Mouse (Mus musculus) myocyte (in vitro differentiated cells): ENCODE data around the gene Fcho1.

ENCODE experiments used
- CEBPB ChIP-seq: IDR thresholded peaks from 2 replicates; pipeline ENCODE4 v1.6.1; 2011; ENCODE audit warnings: mild to moderate bottlenecking, moderate library complexity; ENCODE audit not compliant: poor library complexity, insufficient read depth, severe bottlenecking
- E2F4 ChIP-seq: IDR thresholded peaks from one replicate; pipeline ENCODE4 v1.6.1; 2011; ENCODE audit warnings: mild to moderate bottlenecking, control low read depth, moderate library complexity; ENCODE audit not compliant: insufficient read depth
- MAX ChIP-seq: IDR thresholded peaks from one replicate; pipeline ENCODE4 v1.6.1; 2011; ENCODE audit warnings: low read depth, mild to moderate bottlenecking, control low read depth
- MYOD1 ChIP-seq, 3 experiments: IDR thresholded peaks; one replicate each; pipeline ENCODE4 v1.6.1; 2011; ENCODE audit warnings: control low read depth in 2 of 3, low read depth in 2 of 3, mild to moderate bottlenecking in 2 of 3, moderate library complexity in 1 of 3; ENCODE audit not compliant: insufficient read length in 2 of 3, control insufficient read depth in 1 of 3
- POLR2A ChIP-seq: IDR thresholded peaks from one replicate; pipeline ENCODE4 v1.6.1; 2011; ENCODE audit warnings: low read depth, mild to moderate bottlenecking, control low read depth, moderate library complexity; ENCODE audit not compliant: insufficient read length
- POLR2AphosphoS2 ChIP-seq: IDR thresholded peaks from one replicate; pipeline ENCODE4 v1.6.1; 2011; ENCODE audit warnings: low read depth, control low read depth; ENCODE audit not compliant: insufficient read length
- USF1 ChIP-seq: IDR thresholded peaks from one replicate; pipeline ENCODE4 v1.6.1; 2011; ENCODE audit warnings: low read depth, mild to moderate bottlenecking, control low read depth, moderate library complexity

DNA sequence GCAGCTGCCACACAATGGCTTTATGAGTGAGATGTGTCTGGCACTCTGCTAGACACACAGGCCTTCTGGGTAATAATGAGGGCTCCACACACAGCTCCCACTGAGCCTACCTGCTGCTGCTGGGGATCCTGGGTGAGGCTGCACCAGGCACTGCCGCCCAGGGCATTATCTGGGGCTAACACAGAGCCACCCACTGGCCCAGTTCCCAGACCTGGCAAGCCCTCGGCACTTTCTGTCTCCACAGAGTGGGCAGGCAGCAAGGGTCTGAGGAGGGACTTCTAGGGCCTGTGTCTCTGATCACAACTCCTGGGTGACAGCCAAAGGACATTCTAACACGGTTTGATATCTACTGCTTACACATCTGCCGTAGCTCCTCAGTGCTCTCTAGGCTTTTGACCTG lies 6.3 kb downstream of the Fcho1 start:
- TF ChIP-seq POLR2A (no peak), USF1 (no peak), MYOD1 (IDR thresholded peaks at IDR 0.05; ENCODE audit: control insufficient read depth in 1 of 3, insufficient read length in 2 of 3, low read depth in 2 of 3) (no peak), MAX (no peak), E2F4 (no peak), POLR2AphosphoS2 (no peak), CEBPB (no peak)
